Mouse (Mus musculus) forebrain, embryonic 12.5 days (tissue): ENCODE measurements around the gene Rras. TPM values are rescaled to one million over a fixed set of nuclear protein-coding genes. Genes with fewer than 3 reads are reported as not detected.

Source experiments
- ATAC-seq: fragments of 200-750 bp; cut with Nextera tagmentation; 2 replicates; pipeline ENCODE4 v1.8.0; 2017; ENCODE audit warnings: moderate TSS enrichment; ENCODE audit not compliant: low FRiP score
- H3K27ac ChIP-seq: fragments of 300-500 bp; sonication (generic); 2 replicates; pipeline ENCODE4 v1.5.1; 2016; ENCODE audit warnings: mild to moderate bottlenecking
- H3K27me3 ChIP-seq: fragments of 300-500 bp; sonication (generic); 2 replicates; pipeline ENCODE4 v1.6.1; 2016; ENCODE audit warnings: mild to moderate bottlenecking
- H3K36me3 ChIP-seq: fragments of 300-500 bp; sonication (generic); replicated peaks from 2 replicates; pipeline ENCODE4 v1.6.1; 2016; ENCODE audit warnings: mild to moderate bottlenecking
- H3K4me1 ChIP-seq: fragments of 300-500 bp; sonication (generic); 2 replicates; pipeline ENCODE4 v1.6.1; 2016
- H3K4me2 ChIP-seq: fragments of 300-500 bp; sonication (generic); 2 replicates; pipeline ENCODE4 v1.6.1; 2016; ENCODE audit warnings: mild to moderate bottlenecking, moderate library complexity
- H3K4me3 ChIP-seq: fragments of 300-500 bp; sonication (generic); replicated peaks from 2 replicates; pipeline ENCODE4 v1.5.1; 2016; ENCODE audit warnings: mild to moderate bottlenecking
- H3K9ac ChIP-seq: fragments of 300-500 bp; sonication (generic); 2 replicates; pipeline ENCODE4 v1.6.1; 2016; ENCODE audit warnings: mild to moderate bottlenecking
- H3K9me3 ChIP-seq: fragments of 300-500 bp; sonication (generic); 2 replicates; pipeline ENCODE4 v1.6.1; 2016
- WGBS: fragments of 180-500 bp; shearing (Covaris S2); methylation state at CpG from one replicate; pipeline ENCODE4 v1.1.7; 2016; 5-methylcytosine and 5-hydroxymethylcytosine counted together
- polyA plus RNA-seq: library from polyadenylated mRNA; unstranded; fragments of >200 nt; fragmentation: Nextera tagmentation; extraction: Ambion mirVana; gene quantifications from 2 replicates; pipeline ENCODE4 v1.2.1, GENCODE M21; 2016

The Rras gene
- polyA plus RNA-seq, 1 experiment from 2014 or later, result 13.8 TPM

DNA sequence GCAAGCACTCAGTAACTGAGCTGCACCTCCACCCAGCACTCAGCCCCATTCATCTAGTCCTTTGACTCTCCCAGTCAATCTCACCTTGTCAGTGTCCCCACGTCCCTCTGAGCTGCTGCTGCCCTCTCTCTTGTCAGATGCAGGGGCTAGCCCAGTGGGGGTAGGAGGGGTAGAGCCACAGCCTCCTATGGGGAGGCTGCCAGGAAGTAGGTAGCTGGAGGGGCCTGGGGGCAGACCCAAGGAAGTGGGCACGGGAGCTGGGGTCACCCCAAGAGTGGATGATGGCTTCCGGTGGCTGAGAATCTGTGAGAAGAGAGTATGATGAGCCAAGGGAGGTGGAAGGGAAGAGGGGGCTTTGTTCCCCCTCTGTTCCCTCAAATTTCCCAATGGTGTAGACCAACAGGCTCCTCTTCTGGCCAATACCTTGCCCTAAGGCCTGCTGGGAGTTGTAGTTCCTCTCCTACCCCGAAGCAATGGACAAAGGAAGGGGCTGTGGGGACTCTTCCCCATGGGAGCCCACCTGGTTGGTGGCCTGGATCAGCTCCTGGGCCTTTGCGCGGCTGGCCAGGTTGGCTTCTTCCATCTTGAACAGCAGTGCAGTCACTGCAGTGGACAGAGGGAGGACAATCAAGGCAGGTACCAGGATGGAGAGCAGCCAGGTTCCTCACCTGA lies 12.3 kb upstream of the Rras start:
- Histone ChIP-seq H3K27ac (no peak overlapping the region), H3K36me3 (peaks cover 99% of the 10 kb centered on the region), H3K9ac (no peak overlapping the region), H3K4me2 (no peak overlapping the region), H3K4me1 (no peaks in the 10 kb centered on the region), H3K9me3 (no peaks in the 10 kb centered on the region), H3K27me3 (no peaks in the 10 kb centered on the region), H3K4me3 (no peak overlapping the region)
- ATAC-seq, result no peak
- 95% methylated on average over 6 of the region's 6 CpGs for WGBS

DNA sequence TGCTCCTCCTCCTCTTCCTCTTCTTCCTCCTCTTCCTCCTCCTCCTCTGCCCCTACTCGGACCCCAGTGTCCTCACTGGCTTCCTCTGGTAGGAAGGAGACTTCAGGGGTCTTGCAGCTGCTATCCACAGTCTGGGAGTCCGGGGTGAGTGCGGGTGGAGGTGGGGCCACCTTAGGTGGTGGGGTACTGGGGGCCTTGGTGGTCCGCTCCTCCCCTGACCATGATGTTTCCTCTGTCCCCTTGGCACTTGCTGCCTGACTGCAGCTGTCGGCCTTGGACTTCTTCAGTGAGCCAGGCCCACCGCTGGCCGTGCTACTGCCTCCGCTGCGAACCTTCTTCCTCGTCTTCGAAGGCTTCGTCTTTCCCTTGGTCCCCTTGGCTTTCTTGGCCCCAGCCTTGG lies 11.3 kb upstream of the Rras start:
- 97% methylated on average over 12 of the region's 12 CpGs for WGBS
- no peak for ATAC-seq
- H3K4me2 ChIP-seq, result no peak overlapping the region

DNA sequence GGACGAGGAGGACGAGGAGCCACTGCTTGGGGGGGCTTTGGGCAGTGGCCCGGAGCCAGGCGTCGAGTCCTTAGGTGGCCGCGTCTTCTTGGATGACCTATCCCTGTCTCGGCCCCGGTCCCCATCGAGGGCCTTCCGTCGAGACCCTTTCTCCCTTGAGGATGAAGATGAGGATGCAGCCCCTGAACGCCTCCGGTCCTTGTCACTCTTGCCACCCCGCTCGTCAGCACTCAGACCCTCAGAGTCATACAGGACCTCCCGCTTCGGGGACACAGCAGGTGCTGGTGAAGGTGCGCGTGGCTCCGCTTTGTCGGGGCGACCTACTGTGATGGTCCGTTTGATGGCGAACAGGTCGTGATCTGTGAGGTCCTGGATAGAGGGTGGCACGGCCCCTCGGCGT lies 10.6 kb upstream of the Rras start:
- no peak overlapping the region for H3K9ac ChIP-seq
- no peak for ATAC-seq
- H3K4me1 ChIP-seq, result no peaks in the 10 kb centered on the region
- WGBS, result 96% methylated on average over 29 of the region's 29 CpGs
- no peaks in the 10 kb centered on the region for H3K27me3 ChIP-seq
- H3K27ac ChIP-seq, result no peak overlapping the region
- H3K4me2 ChIP-seq, result no peak overlapping the region
- no peak overlapping the region for H3K4me3 ChIP-seq
- peaks cover 95% of the 10 kb centered on the region for H3K36me3 ChIP-seq
- H3K9me3 ChIP-seq, result no peaks in the 10 kb centered on the region

More for the DNA sequence above, 11.3 kb upstream of the Rras start:
- Histone ChIP-seq H3K4me1 (no peaks in the 10 kb centered on the region), H3K9ac (no peak overlapping the region), H3K27ac (no peak overlapping the region), H3K9me3 (no peaks in the 10 kb centered on the region), H3K36me3 (peaks cover 95% of the 10 kb centered on the region), H3K4me3 (no peak overlapping the region), H3K27me3 (no peaks in the 10 kb centered on the region)

DNA sequence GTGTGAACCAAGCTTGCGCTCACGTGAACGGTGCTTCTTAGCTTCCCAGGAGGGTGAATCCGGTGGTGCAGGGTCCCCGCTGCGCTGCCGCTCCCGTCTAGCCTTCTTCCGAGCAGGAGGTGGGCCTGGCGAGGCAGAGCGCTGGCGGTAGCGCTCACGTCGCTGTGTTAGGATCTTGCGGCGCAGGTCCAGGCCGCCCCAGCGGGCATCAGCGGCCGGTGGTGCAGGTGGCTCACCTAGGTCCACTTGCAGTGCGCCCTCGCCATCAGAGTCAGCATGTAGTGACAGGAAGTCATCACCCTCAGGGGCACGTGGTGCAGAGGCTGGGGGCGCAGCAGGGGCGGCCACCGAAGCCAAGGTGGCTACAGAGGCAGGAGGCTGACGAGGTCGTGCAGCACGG lies 9.9 kb upstream of the Rras start:
- Histone ChIP-seq H3K9me3 (no peaks in the 10 kb centered on the region), H3K4me3 (no peak overlapping the region), H3K36me3 (peaks cover 95% of the 10 kb centered on the region), H3K9ac (no peak overlapping the region), H3K27me3 (no peaks in the 10 kb centered on the region), H3K4me1 (no peaks in the 10 kb centered on the region), H3K27ac (no peak overlapping the region), H3K4me2 (no peak overlapping the region)
- no peak for ATAC-seq
- 95% methylated on average over 30 of the region's 30 CpGs for WGBS

DNA sequence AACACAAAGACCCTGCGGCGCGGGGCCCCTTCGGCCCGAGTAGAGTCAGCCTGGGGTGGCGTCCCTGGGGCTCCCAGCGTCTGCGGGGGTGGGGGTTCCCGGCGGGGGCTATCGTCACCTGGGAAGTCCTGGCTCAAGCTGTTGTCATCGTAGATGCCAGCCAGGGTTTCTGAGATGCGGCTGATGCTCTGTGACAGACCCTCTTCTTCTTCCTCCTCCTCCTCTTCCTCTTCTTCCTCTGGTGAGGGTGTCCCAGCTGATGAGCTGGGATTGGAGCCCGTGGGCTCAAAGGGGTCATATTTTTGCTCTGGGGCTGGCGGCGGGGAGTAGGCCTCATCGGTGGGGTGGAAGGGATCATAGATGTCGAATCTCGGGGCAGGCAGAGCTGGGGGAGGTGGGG lies 9.3 kb upstream of the Rras start:
- Histone ChIP-seq H3K4me1 (no peaks in the 10 kb centered on the region), H3K36me3 (peaks cover 95% of the 10 kb centered on the region), H3K9me3 (no peaks in the 10 kb centered on the region), H3K4me3 (no peak overlapping the region), H3K27me3 (no peaks in the 10 kb centered on the region), H3K9ac (no peak overlapping the region), H3K27ac (no peak overlapping the region), H3K4me2 (no peak overlapping the region)
- ATAC-seq, result no peak
- WGBS, result 96% methylated on average over 19 of the region's 19 CpGs

DNA sequence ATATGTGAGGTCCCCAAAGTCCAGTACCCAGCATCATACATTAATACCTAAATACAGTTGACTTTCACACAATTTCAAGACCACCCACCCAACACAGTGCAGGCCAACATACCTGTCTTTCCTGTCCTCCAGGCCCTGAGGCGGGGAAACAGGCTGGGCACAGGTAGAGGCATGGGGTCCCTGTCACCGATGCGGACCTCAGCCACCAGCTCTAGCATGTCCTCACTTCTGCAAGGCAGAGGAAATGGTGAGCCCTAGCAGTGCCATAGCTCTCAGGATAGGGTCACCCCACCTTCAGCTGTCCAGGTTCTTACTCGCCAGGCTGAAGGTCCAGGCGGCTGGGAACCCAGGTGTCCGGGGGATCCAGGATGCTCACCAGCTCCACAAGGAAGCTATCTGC lies 5.8 kb upstream of the Rras start:
- WGBS, result 95% methylated on average over 6 of the region's 6 CpGs
- H3K27ac ChIP-seq, result no peak overlapping the region
- no peak overlapping the region for H3K9ac ChIP-seq
- H3K27me3 ChIP-seq, result no peaks in the 10 kb centered on the region
- peaks cover 19% of the 10 kb centered on the region for H3K4me1 ChIP-seq
- no peak overlapping the region for H3K4me3 ChIP-seq
- ATAC-seq, result no peak
- peaks cover 67% of the 10 kb centered on the region for H3K36me3 ChIP-seq
- H3K9me3 ChIP-seq, result no peaks in the 10 kb centered on the region
- H3K4me2 ChIP-seq, result no peak overlapping the region

DNA sequence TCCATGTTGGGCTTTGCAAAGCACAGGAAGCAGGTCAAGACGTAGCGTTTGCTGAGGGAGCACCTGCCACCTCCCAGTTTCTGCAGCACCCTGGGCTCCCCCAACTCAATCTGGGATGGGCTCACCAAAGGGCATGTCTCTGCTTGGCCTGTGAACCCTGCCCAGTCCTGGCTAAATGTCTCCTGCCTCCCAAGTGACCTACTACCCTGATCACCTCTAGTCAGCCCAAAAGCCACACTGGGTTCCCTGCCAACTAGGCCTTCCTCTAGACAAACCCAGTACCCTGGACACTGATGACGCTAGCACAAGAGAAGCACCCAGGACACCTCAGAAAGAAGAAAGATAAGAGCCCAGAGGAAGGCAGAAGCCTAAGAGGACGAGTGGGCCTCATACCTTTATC lies 4.9 kb upstream of the Rras start:
- Histone ChIP-seq H3K9ac (no peak overlapping the region), H3K36me3 (peaks cover 59% of the 10 kb centered on the region), H3K4me3 (no peak overlapping the region), H3K27me3 (no peaks in the 10 kb centered on the region), H3K4me2 (no peak overlapping the region), H3K27ac (no peak overlapping the region), H3K4me1 (peaks cover 22% of the 10 kb centered on the region), H3K9me3 (no peaks in the 10 kb centered on the region)
- no peak for ATAC-seq
- WGBS, result 87% methylated on average over 4 of the region's 4 CpGs

DNA sequence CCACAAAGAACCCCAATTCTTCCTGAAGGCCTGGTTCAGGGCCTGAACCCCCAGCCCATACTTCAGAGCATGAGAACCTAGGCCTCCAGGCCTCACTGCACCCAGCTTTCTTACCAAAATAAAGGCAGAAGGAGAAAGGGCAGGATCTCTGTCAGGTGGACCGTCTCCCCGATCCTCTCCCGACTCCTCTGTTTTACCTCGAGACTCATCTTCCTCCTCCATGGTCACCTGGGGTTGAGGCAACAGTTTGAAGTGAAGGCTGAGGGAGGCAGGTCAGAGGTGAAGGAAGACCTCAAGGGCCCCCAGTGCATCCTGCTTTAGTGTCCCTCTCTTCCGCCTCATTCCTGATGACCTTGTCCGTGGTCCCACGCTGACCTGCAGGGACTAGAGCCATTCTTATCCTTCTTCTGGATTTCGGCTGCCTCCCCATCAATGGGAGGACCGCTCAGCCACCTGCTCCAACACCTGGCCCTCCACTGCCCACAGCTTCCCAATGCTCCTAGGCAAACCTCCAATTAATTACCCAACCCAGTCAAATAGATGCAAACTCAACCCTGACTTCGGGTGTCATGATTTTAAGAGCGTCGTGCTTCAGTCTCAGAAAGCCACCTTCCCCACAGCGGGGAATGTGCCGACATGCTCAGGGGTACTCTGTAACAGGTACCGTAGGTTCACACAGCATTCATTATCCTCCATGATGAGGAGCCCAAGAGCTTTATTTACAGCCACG lies 4.2 kb upstream of the Rras start:
- peaks cover 28% of the 10 kb centered on the region for H3K4me1 ChIP-seq
- H3K27me3 ChIP-seq, result 0 out of 2 replicates have a peak, but pooled peaks cover 3% of the 10 kb centered on the region
- H3K27ac ChIP-seq, result no peak overlapping the region
- H3K4me2 ChIP-seq, result no peak overlapping the region
- H3K36me3 ChIP-seq, result peaks cover 52% of the 10 kb centered on the region
- 96% methylated on average over 16 of the region's 16 CpGs for WGBS
- H3K4me3 ChIP-seq, result no peak overlapping the region
- ATAC-seq, result no peak
- no peaks in the 10 kb centered on the region for H3K9me3 ChIP-seq
- no peak overlapping the region for H3K9ac ChIP-seq

DNA sequence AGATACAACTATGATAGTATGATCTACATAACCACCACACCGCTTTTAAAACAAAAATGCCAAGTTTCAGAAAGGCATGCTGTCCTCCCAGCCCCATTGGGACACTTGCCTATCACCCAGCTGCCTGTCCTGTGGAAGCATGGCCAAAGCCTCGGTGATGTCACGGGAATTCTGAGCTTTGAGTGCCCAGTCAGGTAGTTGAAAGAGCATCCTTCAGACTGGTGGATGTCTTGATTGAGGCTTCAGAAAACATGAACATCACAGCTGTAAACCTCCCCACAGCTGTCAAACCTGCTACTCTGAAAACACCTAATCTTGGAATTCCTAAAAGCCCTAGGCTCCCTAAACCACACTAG lies 3.7 kb upstream of the Rras start:
- H3K27ac ChIP-seq, result no peak overlapping the region
- peaks cover 9% of the 10 kb centered on the region for H3K27me3 ChIP-seq
- 94% methylated on average over 3 of the region's 3 CpGs for WGBS
- peaks cover 46% of the 10 kb centered on the region for H3K36me3 ChIP-seq
- H3K4me1 ChIP-seq, result peaks cover 28% of the 10 kb centered on the region
- H3K4me3 ChIP-seq, result no peak overlapping the region; the same call in 1 of the 2 replicates
- no peak for ATAC-seq
- no peak overlapping the region for H3K9ac ChIP-seq
- no peaks in the 10 kb centered on the region for H3K9me3 ChIP-seq
- 0 out of 2 replicates have a peak overlapping the region, but pooled peaks have one; percentile 79 for H3K4me2 ChIP-seq

DNA sequence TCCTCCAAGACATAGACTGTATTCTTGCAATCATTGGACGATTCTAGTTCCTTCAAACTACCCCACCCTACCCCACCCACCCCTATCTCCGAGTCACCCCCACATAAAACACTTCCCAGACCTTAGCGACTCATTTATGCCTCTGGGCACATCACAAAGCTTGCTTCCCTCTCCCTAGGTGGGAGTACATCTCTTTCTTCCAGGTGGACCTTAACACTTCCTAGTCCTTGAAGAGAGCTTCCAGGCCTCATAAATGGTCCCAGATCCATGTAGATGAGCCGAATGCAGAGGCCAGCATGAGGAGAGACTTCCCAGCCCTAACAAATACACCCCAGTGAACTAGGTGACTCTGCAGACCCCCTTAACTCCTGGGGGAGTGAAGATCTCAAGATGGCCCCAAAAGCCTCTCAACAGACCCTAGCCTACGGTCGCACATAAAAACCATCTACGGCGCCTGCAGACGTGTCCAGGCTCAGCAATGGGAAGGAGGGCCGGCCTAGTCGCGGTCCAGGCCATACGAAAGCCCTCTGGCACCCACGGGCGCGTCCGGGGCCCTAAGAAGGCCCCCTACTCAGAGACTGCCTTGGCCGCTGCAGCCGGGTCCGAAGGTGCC lies 2.3 kb upstream of the Rras start:
- ATAC-seq, result no peak
- H3K27me3 ChIP-seq, result peaks cover 23% of the 10 kb centered on the region
- H3K4me1 ChIP-seq, result peaks cover 28% of the 10 kb centered on the region
- peak overlapping the region; percentile 95 for H3K4me3 ChIP-seq
- H3K4me2 ChIP-seq, result peak overlapping the region; percentile 79
- no peaks in the 10 kb centered on the region for H3K9me3 ChIP-seq
- H3K9ac ChIP-seq, result peak overlapping the region; percentile 90
- H3K36me3 ChIP-seq, result peaks cover 33% of the 10 kb centered on the region
- peak overlapping the region; percentile 83 for H3K27ac ChIP-seq
- 1% methylated on average over 20 of the region's 20 CpGs for WGBS

DNA sequence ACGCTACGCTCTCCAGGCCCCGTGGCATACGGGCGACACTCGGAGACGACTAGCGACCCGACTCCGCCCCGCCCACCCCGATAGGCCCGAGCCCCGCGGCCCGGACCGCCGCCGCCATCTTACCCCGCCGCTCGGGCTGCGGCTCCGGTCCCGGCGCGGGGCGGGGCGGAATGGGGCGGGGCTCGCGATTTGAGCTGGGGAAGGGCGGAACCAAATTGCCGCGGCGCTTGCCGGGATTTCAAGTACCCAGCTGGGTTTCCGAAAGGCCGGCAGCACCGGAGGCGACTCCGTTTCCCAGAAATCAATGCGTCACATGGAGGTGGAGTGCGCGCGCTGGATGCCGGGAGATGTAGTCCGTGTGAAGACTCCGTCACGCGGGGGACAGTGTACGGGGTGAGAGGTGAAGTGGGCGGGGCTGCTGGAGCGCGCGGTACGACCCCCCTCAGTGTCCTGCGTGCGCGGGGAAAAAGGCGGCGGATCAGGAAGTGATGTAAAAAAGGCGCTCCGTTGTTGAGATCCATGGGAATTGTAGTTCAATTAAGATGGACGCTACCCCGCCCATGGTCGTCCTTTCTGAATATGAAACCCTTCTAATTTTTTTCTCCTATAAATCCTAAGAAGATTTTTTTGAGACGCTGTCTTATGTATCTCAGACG lies 1.7 kb upstream of the Rras start, which contains the start of gene Scaf1:
TSS of gene Scaf1 (minus strand) at position 407 of the 656 bp plus-strand sequence.
- WGBS, result under 1% methylated on average over 68 of the region's 69 CpGs

DNA sequence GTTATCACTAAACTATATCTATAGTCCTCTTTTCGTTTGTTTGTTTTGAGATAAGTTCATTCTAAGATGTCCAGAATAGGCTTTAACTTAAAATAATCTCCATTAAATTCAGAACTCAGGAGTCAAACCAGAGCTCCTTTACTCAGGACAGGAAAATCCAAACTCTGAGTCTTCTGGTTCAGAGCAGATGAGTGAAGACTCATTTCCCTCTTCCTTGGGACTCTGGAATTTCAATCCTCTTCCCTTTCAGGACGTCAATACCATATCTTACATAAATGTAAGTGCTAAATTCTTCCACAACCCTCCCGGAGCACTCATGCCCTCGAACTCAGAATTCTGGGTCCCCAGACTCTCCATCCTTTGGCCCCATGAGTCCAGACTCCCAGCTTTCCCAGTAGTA lies 1.0 kb upstream of the Rras start:
- Histone ChIP-seq H3K27me3 (peaks cover 24% of the 10 kb centered on the region), H3K9me3 (no peaks in the 10 kb centered on the region), H3K9ac (peak overlapping the region; percentile 57), H3K27ac (peak overlapping the region; percentile 91), H3K4me1 (peaks cover 28% of the 10 kb centered on the region), H3K4me2 (peak overlapping the region; percentile 94), H3K4me3 (peak overlapping the region; percentile 95), H3K36me3 (peaks cover 23% of the 10 kb centered on the region)
- 4% methylated on average over 4 of the region's 4 CpGs for WGBS
- no peak for ATAC-seq

More for the DNA sequence above, 1.7 kb upstream of the Rras start, which contains the start of gene Scaf1:
- peaks cover 29% of the 10 kb centered on the region for H3K36me3 ChIP-seq
- peaks cover 28% of the 10 kb centered on the region for H3K4me1 ChIP-seq
- peak within 1 kb of the TSS; percentile 91 for H3K27ac ChIP-seq
- peak within 1 kb of the TSS; percentile 94 for H3K4me2 ChIP-seq
- H3K27me3 ChIP-seq, result peaks cover 24% of the 10 kb centered on the region
- ATAC-seq, result peak; percentile 93
- H3K9me3 ChIP-seq, result no peaks in the 10 kb centered on the region
- peak within 1 kb of the TSS; percentile 95 for H3K4me3 ChIP-seq
- H3K9ac ChIP-seq, result peak within 1 kb of the TSS; percentile 90
